Mouse (Mus musculus) erythroblast, embryonic 14.5 days (primary cell): ENCODE measurements around the gene Ckmt2.

Experiments
- GATA1 ChIP-seq: IDR thresholded peaks from 2 replicates; pipeline ENCODE4 v1.6.1; 2012; ENCODE audit warnings: low read length, inconsistent platforms, mixed read lengths
- TAL1 ChIP-seq: IDR thresholded peaks from 3 replicates; pipeline ENCODE4 v1.6.1; 2012; ENCODE audit warnings: low read length, inconsistent platforms, mixed read lengths

DNA sequence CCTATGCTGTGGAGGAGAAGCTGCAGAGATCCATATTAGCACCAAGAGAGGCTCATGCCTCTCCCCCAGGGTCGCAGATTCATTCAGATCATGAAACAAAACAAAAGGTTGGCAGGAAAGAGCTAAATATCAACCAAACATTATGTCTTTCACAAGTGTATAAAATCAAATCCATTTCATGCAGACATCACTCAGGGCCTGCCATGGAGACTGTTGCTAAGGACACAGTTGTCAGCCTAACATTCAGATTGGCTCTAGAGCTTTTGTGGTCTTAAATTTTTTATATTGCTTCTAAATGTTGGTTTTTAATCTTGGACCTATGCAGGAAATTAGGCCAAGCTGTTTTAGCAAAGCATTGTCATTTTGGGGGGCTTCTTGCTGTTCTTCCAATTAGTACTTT, 8.1 kb downstream of the Ckmt2 start:
- TF ChIP-seq GATA1, result no peak
- no peak for TF ChIP-seq TAL1
